Mouse (Mus musculus) skeletal muscle tissue, postnatal 0 days (tissue): ENCODE results near the gene Fbxo27. TPM values are rescaled to one million over a fixed set of nuclear protein-coding genes. Genes with fewer than 3 reads are reported as not detected.

Experiments used
- polyA plus RNA-seq: library from polyadenylated mRNA; unstranded; fragments of >200 nt; fragmentation: Nextera tagmentation; extraction: Ambion mirVana; gene quantifications from 2 replicates; pipeline ENCODE4 v1.2.1, GENCODE M21; 2015

The Fbxo27 gene
- polyA plus RNA-seq: 1.9 and 2.6 TPM in 2 replicates

DNA sequence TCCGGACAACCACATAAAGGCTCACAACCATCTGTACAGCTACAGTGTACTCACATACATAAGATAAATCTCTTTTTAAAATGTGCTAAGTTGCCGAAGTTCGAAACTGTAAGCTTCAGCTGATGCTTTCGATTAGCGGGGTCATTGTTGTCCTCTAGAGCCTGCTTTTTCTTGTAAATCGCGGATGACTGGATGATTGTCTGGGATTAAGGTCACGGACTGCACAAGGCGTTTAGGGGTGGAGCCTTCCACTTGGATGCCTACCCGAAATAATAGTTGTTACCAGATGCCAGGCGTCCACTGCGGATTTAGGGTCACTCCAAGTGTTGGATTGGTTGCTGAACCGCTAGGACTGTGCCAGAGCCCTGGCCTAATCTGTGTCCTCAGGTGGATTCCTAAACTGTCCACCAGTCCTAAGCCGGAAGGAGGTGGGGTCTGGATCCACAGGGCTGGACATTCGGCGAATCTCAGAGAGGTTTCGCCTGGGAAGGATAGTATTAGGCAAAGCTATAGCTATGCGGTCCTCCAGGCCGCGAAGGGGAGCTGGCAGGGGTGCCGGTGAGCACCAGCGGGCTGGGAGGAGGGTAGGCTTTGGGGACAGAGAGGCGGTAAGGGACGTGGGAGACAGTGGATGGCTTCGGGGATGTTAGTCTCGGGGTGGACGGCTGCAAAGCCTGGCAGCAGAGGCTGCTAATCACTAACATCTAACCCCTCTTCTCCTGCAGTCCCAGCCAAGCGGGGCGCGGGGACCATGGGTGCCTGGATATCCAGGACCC is at the start of gene Fbxo27:
Gene Fbxo27, plus strand, starts transcription at position 305 of the 776 bp plus-strand sequence.

DNA sequence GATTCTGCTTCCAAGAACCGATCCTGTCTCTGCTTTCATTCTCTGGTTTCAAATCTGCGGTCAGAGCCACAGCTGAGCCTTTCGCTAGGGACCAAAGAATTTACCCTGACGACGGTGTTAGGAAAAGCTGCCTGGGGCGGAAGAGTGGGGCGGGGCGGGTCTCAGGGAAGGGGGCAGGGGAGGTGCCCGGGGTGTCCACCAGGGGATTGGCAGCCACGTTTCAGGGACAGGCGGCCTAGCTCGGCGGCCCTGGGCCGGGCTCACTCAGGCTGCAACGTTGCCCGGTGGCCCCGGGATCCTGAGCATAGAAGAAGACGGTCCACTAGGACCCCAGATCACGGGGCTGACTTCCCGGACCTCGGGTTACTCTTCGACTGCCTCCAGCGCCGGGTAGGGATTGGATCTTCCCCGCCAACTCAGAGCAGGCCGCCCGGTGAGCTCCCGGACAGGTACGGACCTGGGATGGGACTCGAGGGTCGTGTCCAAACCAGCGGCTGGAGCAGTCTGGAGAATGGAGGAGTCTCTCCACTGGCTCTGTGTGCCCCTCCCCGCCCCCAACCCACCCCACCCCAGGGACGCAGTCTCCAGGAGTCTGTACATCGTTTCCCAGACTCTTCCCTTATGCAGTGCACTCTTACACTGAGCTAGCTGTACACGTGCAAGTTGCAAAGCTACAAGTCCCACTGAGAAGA is 24.1 kb downstream of the Fbxo27 start, which contains the start of gene Fbxo17:
Gene Fbxo17, plus strand, starts transcription at position 215 of the 692 bp plus-strand sequence.

DNA sequence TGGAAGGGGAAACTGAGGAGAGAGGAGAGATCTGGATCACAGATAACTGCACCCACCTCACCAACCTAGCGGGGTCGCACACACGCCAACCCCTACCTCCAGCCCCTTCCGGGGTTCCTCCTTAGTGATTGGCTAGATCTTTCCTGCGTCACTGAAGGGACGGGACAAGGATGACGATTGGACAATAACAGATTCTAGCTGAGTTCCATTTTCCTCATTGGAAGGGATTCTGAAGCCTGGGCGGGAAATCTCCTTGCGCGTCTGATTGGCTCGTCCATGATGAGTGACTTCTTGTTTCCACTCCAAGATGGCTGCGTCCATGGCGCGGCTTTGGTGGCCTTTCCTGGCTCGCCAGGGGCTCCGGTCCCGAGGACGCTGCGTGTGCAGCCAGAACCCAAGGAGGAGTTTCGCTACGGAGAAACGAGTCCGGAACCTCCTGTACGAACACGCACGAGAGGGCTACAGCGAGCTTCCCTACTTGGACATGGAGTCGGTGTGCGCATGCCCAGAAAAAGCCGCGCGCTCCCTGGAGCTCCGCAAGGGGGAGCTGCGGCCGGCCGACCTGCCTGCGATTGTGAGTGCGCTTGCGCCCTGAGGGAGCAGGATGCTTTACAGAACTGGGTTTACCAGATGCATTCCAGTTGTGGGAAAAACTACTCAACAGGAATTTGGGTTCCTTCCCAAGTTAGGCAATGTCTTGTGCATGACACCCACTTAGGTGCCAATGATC is 49.2 kb downstream of the Fbxo27 start, which contains the start of the genes Mrps12 and Sars2:
Gene Mrps12, minus strand, starts transcription at position 112 of the 730 bp plus-strand sequence.
Gene Sars2, plus strand, starts transcription at position 284 of the 730 bp plus-strand sequence.

Other genes starting within 250 kb of the Fbxo27 start
- gene Lrfn1, start 240.9 kb upstream of the Fbxo27 start, polyA plus RNA-seq: 0.38 and 0.43 TPM in 2 replicates
- gene Ifnl2, start 182.4 kb upstream of the Fbxo27 start, polyA plus RNA-seq: not detected in 2 replicates
- gene Ifnl3, start 170.0 kb upstream of the Fbxo27 start, polyA plus RNA-seq: not detected in 2 replicates
- not detected in 2 replicates for gene Sycn, start 152.0 kb upstream of the Fbxo27 start, polyA plus RNA-seq
- gene Nccrp1, start 145.6 kb upstream of the Fbxo27 start, polyA plus RNA-seq: 1.8 TPM in 1 of 2 replicates, not detected in the other
- gene Samd4b, start 94.7 kb upstream of the Fbxo27 start, polyA plus RNA-seq: 11.0 and 11.5 TPM in 2 replicates
- gene Pak4, start 94.7 kb upstream of the Fbxo27 start, polyA plus RNA-seq: 5.7 and 6.5 TPM in 2 replicates
- gene Acp7, start 61.5 kb upstream of the Fbxo27 start, polyA plus RNA-seq: 0.77 TPM in 1 of 2 replicates, not detected in the other
- 31.7 and 38.9 TPM in 2 replicates for gene Fbxo17, start 24.0 kb downstream of the Fbxo27 start, polyA plus RNA-seq
- 81.3 and 93.6 TPM in 2 replicates for gene Mrps12, start 49.0 kb downstream of the Fbxo27 start, polyA plus RNA-seq
- 17.2 and 19.4 TPM in 2 replicates for gene Sars2, start 49.1 kb downstream of the Fbxo27 start, polyA plus RNA-seq
- gene Ccer2, start 63.3 kb downstream of the Fbxo27 start, polyA plus RNA-seq: not detected in 2 replicates
- 62.9 and 66.0 TPM in 2 replicates for gene Sirt2, start 73.9 kb downstream of the Fbxo27 start, polyA plus RNA-seq
- gene Nfkbib, start 74.7 kb downstream of the Fbxo27 start, polyA plus RNA-seq: 30.2 and 30.6 TPM in 2 replicates
- 2.5 and 3.7 TPM in 2 replicates for gene Rinl, start 96.1 kb downstream of the Fbxo27 start, polyA plus RNA-seq
- gene Hnrnpl, start 115.7 kb downstream of the Fbxo27 start, polyA plus RNA-seq: 135 and 152 TPM in 2 replicates
- gene Ech1, start 132.4 kb downstream of the Fbxo27 start, polyA plus RNA-seq: 346 and 375 TPM in 2 replicates
- gene Lgals4, start 141.0 kb downstream of the Fbxo27 start, polyA plus RNA-seq: 11.0 and 14.1 TPM in 2 replicates
- 0.90 and 22.5 TPM in 2 replicates for gene Lgals7, start 171.0 kb downstream of the Fbxo27 start, polyA plus RNA-seq
- gene Capn12, start 188.6 kb downstream of the Fbxo27 start, polyA plus RNA-seq: 0.22 and 0.27 TPM in 2 replicates